Mouse (Mus musculus): ENCODE results near the gene Mbl2.
"Not testable (repeated sequence)": the region's sequence is repeated elsewhere in the genome, so short reads cannot be mapped to it uniquely, and the experiment has no call there.

DNA sequence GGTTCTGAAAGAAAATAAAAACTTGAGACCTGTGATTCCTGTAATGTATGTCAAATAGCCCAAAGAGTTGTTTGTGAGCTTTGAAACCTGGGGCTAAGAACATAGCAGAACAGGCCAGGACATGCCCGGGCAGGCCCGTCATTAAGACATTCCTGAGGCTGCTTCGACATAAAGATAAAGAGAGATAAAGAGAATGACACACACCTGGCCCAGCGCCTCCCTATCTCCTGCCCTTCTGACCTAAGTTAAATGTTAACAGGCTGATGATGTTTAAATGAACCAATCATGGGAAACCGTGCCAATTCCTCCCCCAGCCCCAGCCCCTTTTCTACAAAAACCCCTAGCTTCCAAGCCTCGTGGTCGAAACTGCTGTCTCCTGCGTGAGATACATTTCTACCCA lies 10.1 kb upstream of the Mbl2 start:
- not testable (repeated sequence) for TF ChIP-seq POLR2A (IDR thresholded peaks at IDR 0.05; ENCODE audit: low read depth, low read length); CTCF (conservative IDR thresholded peaks at IDR 0.05; ENCODE audit: insufficient read depth, insufficient read length, low read depth, low read length)

Data from kidney, adult 2 months (tissue).